Mouse (Mus musculus): ENCODE data around the gene Sirt5.

- no peak for TF ChIP-seq CTCF (conservative IDR thresholded peaks at IDR 0.05; ENCODE audit: insufficient read depth, insufficient read length, low read depth, low read length)
- TF ChIP-seq POLR2A (IDR thresholded peaks at IDR 0.05; ENCODE audit: low read depth, low read length) = no peak
Measured at GRCm38 (mm10) chr13:43338001-43338400, 27.3 kb upstream of the Sirt5 start.
